Mouse (Mus musculus): ENCODE results near the gene Sept9. TPM values are rescaled to one million over a fixed set of nuclear protein-coding genes. Genes with fewer than 3 reads are reported as not detected.
A peak's percentile ranks its signal among the peaks of the same experiment; 100 is the strongest.

Sept9 gene
- polyA plus RNA-seq, 1 experiment = 45.3 TPM

GRCm38 (mm10) chr11:117267828-117268227 lies 68.4 kb downstream of the Sept9 start:
- Histone ChIP-seq H3K27ac (ENCODE audit: insufficient read depth, low read length) (no peak overlapping the region), H3K4me1 (ENCODE audit: control insufficient read depth, insufficient read depth, insufficient read length) (peaks cover 21% of the 10 kb centered on the region; the same call in 1 of the 2 replicates), H3K4me3 (ENCODE audit: extremely low read depth, insufficient read depth, insufficient read length) (no peak overlapping the region), H3K36me3 (ENCODE audit: control insufficient read depth, insufficient read depth, low read length) (no peaks in the 10 kb centered on the region), H3K27me3 (ENCODE audit: control insufficient read depth, insufficient read depth, low read length) (no peaks in the 10 kb centered on the region; the same call in 1 of the 2 replicates)
- DNase-seq (ENCODE audit: low read depth in 1 of 2, low spot score in 2 of 2) = no peak
- TF ChIP-seq CTCF (IDR thresholded peaks at IDR 0.05; ENCODE audit: extremely low read depth, insufficient read depth, insufficient read length, insufficient replicate concordance) (no peak), POLR2A (IDR thresholded peaks at IDR 0.05; ENCODE audit: low read depth, low read length) (no peak)
- WGBS = 41% methylated on average over 4 of the region's 4 CpGs

GRCm38 (mm10) chr11:117268304-117268956 lies 69.0 kb downstream of the Sept9 start:
- Histone ChIP-seq H3K4me3 (ENCODE audit: extremely low read depth, insufficient read depth, insufficient read length) (no peak overlapping the region), H3K36me3 (ENCODE audit: control insufficient read depth, insufficient read depth, low read length) (no peaks in the 10 kb centered on the region), H3K27me3 (ENCODE audit: control insufficient read depth, insufficient read depth, low read length) (no peaks in the 10 kb centered on the region; the same call in 1 of the 2 replicates), H3K27ac (ENCODE audit: insufficient read depth, low read length) (no peak overlapping the region), H3K4me1 (ENCODE audit: control insufficient read depth, insufficient read depth, insufficient read length) (peaks cover 21% of the 10 kb centered on the region; the same call in 1 of the 2 replicates)
- WGBS = 71% methylated on average over 10 of the region's 10 CpGs
- DNase-seq (ENCODE audit: low read depth in 1 of 2, low spot score in 2 of 2) = no peak
- no peak for TF ChIP-seq CTCF (IDR thresholded peaks at IDR 0.05; ENCODE audit: extremely low read depth, insufficient read depth, insufficient read length, insufficient replicate concordance)
- TF ChIP-seq POLR2A (IDR thresholded peaks at IDR 0.05; ENCODE audit: low read depth, low read length) = no peak

- TF ChIP-seq POLR2A (IDR thresholded peaks at IDR 0.05; ENCODE audit: low read depth, low read length) (no peak), CTCF (IDR thresholded peaks at IDR 0.05; ENCODE audit: extremely low read depth, insufficient read depth, insufficient read length, insufficient replicate concordance) (no peak)
- no peak for DNase-seq (ENCODE audit: low read depth in 1 of 2, low spot score in 2 of 2)
- H3K27ac ChIP-seq (ENCODE audit: insufficient read depth, low read length) = peak overlapping the region; percentile 21; the same call in 1 of the 2 replicates
- H3K4me3 ChIP-seq (ENCODE audit: extremely low read depth, insufficient read depth, insufficient read length) = no peak overlapping the region
- H3K27me3 ChIP-seq (ENCODE audit: control insufficient read depth, insufficient read depth, low read length) = no peaks in the 10 kb centered on the region; the same call in 1 of the 2 replicates
- H3K36me3 ChIP-seq (ENCODE audit: control insufficient read depth, insufficient read depth, low read length) = no peaks in the 10 kb centered on the region
- H3K4me1 ChIP-seq (ENCODE audit: control insufficient read depth, insufficient read depth, insufficient read length) = peaks cover 21% of the 10 kb centered on the region; the same call in 1 of the 2 replicates
- 79% methylated on average over 8 of the region's 8 CpGs for WGBS
Observed at GRCm38 (mm10) chr11:117269053-117269702, 69.7 kb downstream of the Sept9 start.

- Histone ChIP-seq H3K4me1 (ENCODE audit: control insufficient read depth, insufficient read depth, insufficient read length) (peaks cover 21% of the 10 kb centered on the region; the same call in 1 of the 2 replicates), H3K4me3 (ENCODE audit: extremely low read depth, insufficient read depth, insufficient read length) (no peak overlapping the region), H3K36me3 (ENCODE audit: control insufficient read depth, insufficient read depth, low read length) (no peaks in the 10 kb centered on the region), H3K27ac (ENCODE audit: insufficient read depth, low read length) (no peak overlapping the region), H3K27me3 (ENCODE audit: control insufficient read depth, insufficient read depth, low read length) (no peaks in the 10 kb centered on the region; the same call in 1 of the 2 replicates)
- 76% methylated on average over 6 of the region's 6 CpGs for WGBS
- DNase-seq (ENCODE audit: low read depth in 1 of 2, low spot score in 2 of 2) = no peak
- TF ChIP-seq POLR2A (IDR thresholded peaks at IDR 0.05; ENCODE audit: low read depth, low read length) (no peak), CTCF (IDR thresholded peaks at IDR 0.05; ENCODE audit: extremely low read depth, insufficient read depth, insufficient read length, insufficient replicate concordance) (no peak)
Observed at GRCm38 (mm10) chr11:117269946-117270345, 70.5 kb downstream of the Sept9 start.

GRCm38 (mm10) chr11:117274973-117275372 lies 75.5 kb downstream of the Sept9 start:
- H3K4me1 ChIP-seq (ENCODE audit: control insufficient read depth, insufficient read depth, insufficient read length) = no peaks in the 10 kb centered on the region
- 70% methylated on average over 5 of the region's 5 CpGs for WGBS
- no peak overlapping the region; the same call in 1 of the 2 replicates for H3K27ac ChIP-seq (ENCODE audit: insufficient read depth, low read length)
- DNase-seq (ENCODE audit: low read depth in 1 of 2, low spot score in 2 of 2) = no peak
- no peaks in the 10 kb centered on the region for H3K27me3 ChIP-seq (ENCODE audit: control insufficient read depth, insufficient read depth, low read length)
- TF ChIP-seq CTCF (IDR thresholded peaks at IDR 0.05; ENCODE audit: extremely low read depth, insufficient read depth, insufficient read length, insufficient replicate concordance) (no peak), POLR2A (IDR thresholded peaks at IDR 0.05; ENCODE audit: low read depth, low read length) (no peak)
- no peaks in the 10 kb centered on the region for H3K36me3 ChIP-seq (ENCODE audit: control insufficient read depth, insufficient read depth, low read length)
- H3K4me3 ChIP-seq (ENCODE audit: extremely low read depth, insufficient read depth, insufficient read length) = no peak overlapping the region

DNA sequence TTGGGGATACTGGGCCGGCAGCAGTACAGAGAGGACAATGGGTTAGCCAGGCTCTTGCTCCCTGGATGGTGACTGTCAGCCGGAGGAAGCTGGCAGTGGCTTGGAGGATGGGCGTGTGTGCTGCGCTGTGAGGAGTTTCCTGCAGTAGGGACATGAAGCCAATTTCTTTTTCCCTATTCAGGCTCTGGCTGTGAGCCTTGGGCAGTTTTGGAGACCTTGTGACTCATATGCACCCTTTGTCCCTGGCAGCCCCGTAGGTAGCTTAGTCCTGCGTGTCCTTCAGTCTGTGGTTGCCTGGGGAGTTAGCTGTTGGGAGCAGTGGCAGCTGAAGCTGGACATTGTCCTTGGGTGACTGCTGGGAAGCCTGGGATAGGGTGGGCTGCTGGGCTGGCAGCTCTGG lies 76.5 kb downstream of the Sept9 start:
- Histone ChIP-seq H3K27ac (ENCODE audit: insufficient read depth, low read length) (no peak overlapping the region), H3K27me3 (ENCODE audit: control insufficient read depth, insufficient read depth, low read length) (no peaks in the 10 kb centered on the region), H3K4me1 (ENCODE audit: control insufficient read depth, insufficient read depth, insufficient read length) (no peaks in the 10 kb centered on the region), H3K36me3 (ENCODE audit: control insufficient read depth, insufficient read depth, low read length) (no peaks in the 10 kb centered on the region), H3K4me3 (ENCODE audit: extremely low read depth, insufficient read depth, insufficient read length) (no peak overlapping the region)
- no peak for DNase-seq (ENCODE audit: low read depth in 1 of 2, low spot score in 2 of 2)
- WGBS = 79% methylated on average over 6 of the region's 6 CpGs
- TF ChIP-seq POLR2A (IDR thresholded peaks at IDR 0.05; ENCODE audit: low read depth, low read length) (no peak), CTCF (IDR thresholded peaks at IDR 0.05; ENCODE audit: extremely low read depth, insufficient read depth, insufficient read length, insufficient replicate concordance) (no peak)

DNA sequence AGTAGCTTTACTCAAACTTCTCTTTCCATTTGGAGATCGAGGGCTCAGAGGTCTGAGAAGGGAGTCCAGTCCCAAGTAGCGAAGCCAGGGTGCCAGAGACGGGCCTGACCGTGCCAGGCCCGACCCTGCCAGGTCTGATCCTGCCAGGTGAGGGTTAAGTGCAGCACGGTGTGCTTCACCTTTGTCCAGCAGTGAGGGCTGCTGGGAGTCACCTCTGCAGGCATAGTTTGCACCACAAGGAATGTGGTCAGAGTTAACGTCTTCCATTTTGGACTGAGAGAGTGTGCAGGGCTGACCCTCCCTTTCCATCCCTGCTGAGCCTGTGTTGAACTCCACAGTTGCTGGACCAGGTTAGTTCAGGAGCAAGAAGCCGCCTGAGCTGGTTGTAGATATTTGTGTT lies 77.5 kb downstream of the Sept9 start:
- H3K4me1 ChIP-seq (ENCODE audit: control insufficient read depth, insufficient read depth, insufficient read length) = no peaks in the 10 kb centered on the region
- H3K27me3 ChIP-seq (ENCODE audit: control insufficient read depth, insufficient read depth, low read length) = no peaks in the 10 kb centered on the region
- H3K36me3 ChIP-seq (ENCODE audit: control insufficient read depth, insufficient read depth, low read length) = no peaks in the 10 kb centered on the region
- no peak for TF ChIP-seq POLR2A (IDR thresholded peaks at IDR 0.05; ENCODE audit: low read depth, low read length)
- TF ChIP-seq CTCF (IDR thresholded peaks at IDR 0.05; ENCODE audit: extremely low read depth, insufficient read depth, insufficient read length, insufficient replicate concordance) = no peak
- H3K4me3 ChIP-seq (ENCODE audit: extremely low read depth, insufficient read depth, insufficient read length) = no peak overlapping the region
- H3K27ac ChIP-seq (ENCODE audit: insufficient read depth, low read length) = no peak overlapping the region
- no peak for DNase-seq (ENCODE audit: low read depth in 1 of 2, low spot score in 2 of 2)
- 85% methylated on average over 8 of the region's 8 CpGs for WGBS
